Mouse (Mus musculus): ENCODE results near the gene Ggnbp2. TPM values are rescaled to one million over a fixed set of nuclear protein-coding genes. Genes with fewer than 3 reads are reported as not detected.

The Ggnbp2 gene
- polyA plus RNA-seq, 1 experiment = 10.5 TPM

DNA sequence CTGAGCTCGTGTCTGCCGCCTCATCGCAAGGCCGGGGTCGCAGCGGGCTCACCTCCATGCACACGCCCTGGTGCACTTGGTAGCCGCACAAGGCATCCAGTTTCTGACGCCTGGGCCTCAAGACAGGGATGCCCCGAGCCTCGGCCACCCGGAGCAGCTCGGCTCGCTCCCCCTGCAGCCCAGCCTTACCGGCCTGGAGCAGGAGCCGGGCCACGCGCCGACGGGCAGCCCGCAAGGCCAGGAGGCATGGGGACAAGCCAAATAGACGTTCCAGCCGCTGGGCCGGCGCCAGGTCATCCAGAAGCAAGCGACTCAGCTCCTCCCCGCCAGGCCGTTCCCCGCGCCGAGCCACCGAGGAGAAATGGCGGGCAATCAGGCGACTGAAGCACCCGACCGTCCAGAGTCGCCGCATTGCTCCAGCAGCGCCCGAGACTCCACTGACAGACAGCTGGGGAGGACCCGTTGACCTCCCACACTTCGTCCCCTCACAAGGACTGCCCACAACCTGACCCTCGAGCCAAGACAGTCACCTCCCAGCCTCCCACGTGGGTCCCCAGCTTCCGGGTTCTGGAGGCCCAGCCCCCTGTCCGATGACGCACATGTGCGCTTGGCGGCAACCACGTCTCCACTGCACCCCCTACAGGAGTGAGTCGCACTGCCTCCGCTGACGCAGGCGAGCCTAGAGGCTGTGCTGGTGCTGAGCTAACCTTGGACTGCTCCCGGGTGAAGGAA, 51.5 kb downstream of the Ggnbp2 start, which contains the start of gene Mrm1:
Mrm1 (minus strand) TSS at position 555 of the 732 bp plus-strand sequence.
- peaks cover 83% of the 10 kb centered on the region for H3K4me1 ChIP-seq (ENCODE audit: control insufficient read depth)
- no peak for TF ChIP-seq GATA1 (IDR thresholded peaks at IDR 0.05; ENCODE audit: low read length)
- TF ChIP-seq TAL1 (IDR thresholded peaks at IDR 0.05; ENCODE audit: low read length) = no peak
- no peaks in the 10 kb centered on the region for H3K27me3 ChIP-seq (ENCODE audit: control insufficient read depth)
- H3K4me3 ChIP-seq (replicated peaks) = peak within 1 kb of the TSS; percentile 86
- peaks cover 4% of the 10 kb centered on the region for H3K9me3 ChIP-seq (ENCODE audit: control insufficient read depth, low read length)
- H3K36me3 ChIP-seq (ENCODE audit: control insufficient read depth) = peaks cover 100% of the 10 kb centered on the region

DNA sequence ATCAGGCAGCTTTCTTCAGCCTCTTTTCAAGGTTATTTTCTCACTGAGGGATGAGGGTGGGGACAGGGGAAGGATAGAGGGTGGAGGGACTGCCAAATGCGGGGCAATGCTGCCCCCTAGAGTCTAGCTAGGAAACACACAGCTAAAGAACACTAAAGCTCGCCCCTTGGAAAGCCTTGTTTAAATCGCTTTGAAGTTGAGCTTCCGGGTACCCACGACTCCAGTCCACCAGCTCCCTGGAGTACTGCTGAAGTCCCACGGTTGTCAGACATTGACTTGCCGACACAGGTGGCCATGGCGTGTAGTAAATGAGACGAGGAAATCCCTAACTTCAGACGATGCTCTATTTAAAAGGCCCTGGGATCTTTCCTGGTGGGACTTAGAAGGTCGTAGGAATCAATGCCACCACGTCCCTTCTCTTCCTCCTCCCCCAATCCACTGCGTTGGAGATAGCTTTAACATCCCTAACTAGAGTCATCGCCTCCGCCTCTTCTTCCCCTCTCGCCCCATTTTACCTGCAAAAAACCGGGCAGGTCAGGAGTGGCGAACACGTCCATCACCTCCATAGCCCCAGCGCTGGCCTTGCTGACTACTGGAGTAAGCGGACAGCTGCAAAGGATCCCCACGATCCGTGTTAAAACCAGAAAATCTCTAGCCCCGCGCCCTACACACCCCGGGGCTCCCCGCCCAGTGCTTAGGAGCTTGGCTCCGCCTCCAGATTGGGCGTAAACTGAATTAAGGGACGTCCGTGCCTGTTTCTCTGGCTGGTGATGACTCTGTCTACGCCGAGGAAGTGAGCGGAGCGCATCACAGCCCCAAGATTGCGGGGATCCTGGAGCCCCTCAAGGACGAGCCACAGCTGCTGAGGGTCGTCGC, 52.3 kb downstream of the Ggnbp2 start:
- Histone ChIP-seq H3K4me3 (replicated peaks) (peak overlapping the region; percentile 86), H3K9me3 (ENCODE audit: control insufficient read depth, low read length) (peaks cover 4% of the 10 kb centered on the region), H3K27me3 (ENCODE audit: control insufficient read depth) (no peaks in the 10 kb centered on the region), H3K4me1 (ENCODE audit: control insufficient read depth) (peaks cover 74% of the 10 kb centered on the region), H3K36me3 (ENCODE audit: control insufficient read depth) (peaks cover 100% of the 10 kb centered on the region)
- no peak for TF ChIP-seq TAL1 (IDR thresholded peaks at IDR 0.05; ENCODE audit: low read length)
- no peak for TF ChIP-seq GATA1 (IDR thresholded peaks at IDR 0.05; ENCODE audit: low read length)

DNA sequence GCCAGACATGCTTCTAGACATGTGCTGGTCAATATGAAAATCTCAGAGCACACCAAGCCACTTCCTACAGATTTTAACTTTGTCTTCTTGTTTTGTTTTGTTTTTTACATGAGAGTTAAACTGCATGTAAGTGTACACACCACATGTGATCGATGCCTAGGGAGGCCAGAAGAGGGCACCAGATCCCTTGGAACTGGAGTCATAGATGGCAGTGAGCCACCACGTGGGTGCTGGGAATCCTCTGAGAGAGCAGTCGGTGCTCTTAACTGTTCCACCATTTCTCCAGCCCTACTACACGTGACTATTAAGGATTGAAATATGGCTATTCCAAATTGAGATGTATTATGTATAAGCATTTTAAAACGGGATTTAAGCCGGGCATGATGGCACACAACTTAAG, 53.3 kb downstream of the Ggnbp2 start:
- Histone ChIP-seq H3K4me3 (replicated peaks) (peak overlapping the region; percentile 10), H3K36me3 (ENCODE audit: control insufficient read depth) (peaks cover 100% of the 10 kb centered on the region), H3K9me3 (ENCODE audit: control insufficient read depth, low read length) (peaks cover 7% of the 10 kb centered on the region), H3K27me3 (ENCODE audit: control insufficient read depth) (no peaks in the 10 kb centered on the region), H3K4me1 (ENCODE audit: control insufficient read depth) (peaks cover 65% of the 10 kb centered on the region)
- no peak for TF ChIP-seq TAL1 (IDR thresholded peaks at IDR 0.05; ENCODE audit: low read length)
- no peak for TF ChIP-seq GATA1 (IDR thresholded peaks at IDR 0.05; ENCODE audit: low read length)

DNA sequence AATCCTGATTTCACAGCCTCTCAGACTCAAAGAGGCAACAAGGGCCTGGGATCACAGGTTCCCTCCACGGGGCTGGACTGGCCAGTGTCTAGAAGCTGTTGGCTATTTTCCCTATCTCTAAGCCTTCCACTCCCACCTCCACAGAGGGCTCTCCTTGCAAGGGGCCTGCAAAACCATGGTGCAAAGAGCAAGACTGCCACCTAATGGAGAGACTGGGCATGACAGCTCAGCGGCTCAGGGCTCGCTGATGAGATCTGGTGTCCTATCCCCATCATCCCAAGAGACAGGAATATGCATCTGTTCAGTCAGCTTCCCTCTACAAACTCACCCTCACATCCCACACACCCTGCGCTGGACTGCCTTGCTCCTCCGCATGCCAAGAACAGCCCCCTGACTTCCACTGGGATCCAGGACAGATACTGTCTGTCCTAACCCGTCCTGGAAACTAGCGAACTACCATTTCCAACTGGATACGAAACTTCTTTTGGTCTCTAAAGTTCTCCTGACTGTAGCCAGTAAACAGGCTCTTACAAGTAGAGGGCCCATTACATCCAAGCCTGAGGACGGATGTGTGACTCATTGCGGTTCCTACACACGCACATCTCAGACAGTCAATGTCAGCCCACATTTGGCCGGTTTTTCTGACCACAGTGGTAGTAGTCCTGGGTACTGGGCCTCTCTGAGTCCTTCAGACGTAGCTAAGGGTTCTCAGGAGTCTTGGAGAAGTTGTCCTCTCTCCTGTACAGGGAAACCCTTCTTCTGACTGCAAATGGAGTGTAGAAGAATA, 56.7 kb downstream of the Ggnbp2 start:
- Histone ChIP-seq H3K36me3 (ENCODE audit: control insufficient read depth) (peaks cover 78% of the 10 kb centered on the region), H3K9me3 (ENCODE audit: control insufficient read depth, low read length) (peaks cover 7% of the 10 kb centered on the region), H3K27me3 (ENCODE audit: control insufficient read depth) (0 out of 2 replicates have a peak, but pooled peaks cover 1% of the 10 kb centered on the region), H3K4me1 (ENCODE audit: control insufficient read depth) (peaks cover 31% of the 10 kb centered on the region), H3K4me3 (replicated peaks) (no peak overlapping the region)
- TF ChIP-seq GATA1 (IDR thresholded peaks at IDR 0.05; ENCODE audit: low read length) = no peak

DNA sequence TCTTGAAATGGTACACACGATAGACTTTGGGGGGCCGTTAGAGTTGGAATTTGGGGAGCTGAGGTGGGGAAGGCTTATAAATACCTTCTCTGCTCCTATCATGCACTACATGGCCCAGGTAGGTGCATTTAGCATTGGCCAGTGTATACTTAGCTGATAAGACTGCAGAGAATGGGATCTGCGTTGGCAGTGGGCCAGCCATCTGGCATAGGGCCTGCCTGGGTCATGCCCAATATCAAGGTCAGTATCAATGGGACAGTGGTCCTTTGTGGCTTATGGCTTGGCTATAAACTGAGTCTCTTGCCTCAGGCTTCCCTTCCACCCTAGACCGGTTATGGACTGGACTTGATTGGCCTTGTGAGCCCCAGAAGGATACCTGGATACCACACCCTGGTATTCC, 66.2 kb downstream of the Ggnbp2 start:
- peaks cover 2% of the 10 kb centered on the region; the same call in 1 of the 2 replicates for H3K4me1 ChIP-seq (ENCODE audit: control insufficient read depth)
- H3K36me3 ChIP-seq (ENCODE audit: control insufficient read depth) = no peaks in the 10 kb centered on the region
- TF ChIP-seq TAL1 (IDR thresholded peaks at IDR 0.05; ENCODE audit: low read length) (no peak), GATA1 (IDR thresholded peaks at IDR 0.05; ENCODE audit: low read length) (no peak)
- no peak overlapping the region for H3K4me3 ChIP-seq (replicated peaks)
- H3K27me3 ChIP-seq (ENCODE audit: control insufficient read depth) = peaks cover 15% of the 10 kb centered on the region
- H3K9me3 ChIP-seq (ENCODE audit: control insufficient read depth, low read length) = no peaks in the 10 kb centered on the region

DNA sequence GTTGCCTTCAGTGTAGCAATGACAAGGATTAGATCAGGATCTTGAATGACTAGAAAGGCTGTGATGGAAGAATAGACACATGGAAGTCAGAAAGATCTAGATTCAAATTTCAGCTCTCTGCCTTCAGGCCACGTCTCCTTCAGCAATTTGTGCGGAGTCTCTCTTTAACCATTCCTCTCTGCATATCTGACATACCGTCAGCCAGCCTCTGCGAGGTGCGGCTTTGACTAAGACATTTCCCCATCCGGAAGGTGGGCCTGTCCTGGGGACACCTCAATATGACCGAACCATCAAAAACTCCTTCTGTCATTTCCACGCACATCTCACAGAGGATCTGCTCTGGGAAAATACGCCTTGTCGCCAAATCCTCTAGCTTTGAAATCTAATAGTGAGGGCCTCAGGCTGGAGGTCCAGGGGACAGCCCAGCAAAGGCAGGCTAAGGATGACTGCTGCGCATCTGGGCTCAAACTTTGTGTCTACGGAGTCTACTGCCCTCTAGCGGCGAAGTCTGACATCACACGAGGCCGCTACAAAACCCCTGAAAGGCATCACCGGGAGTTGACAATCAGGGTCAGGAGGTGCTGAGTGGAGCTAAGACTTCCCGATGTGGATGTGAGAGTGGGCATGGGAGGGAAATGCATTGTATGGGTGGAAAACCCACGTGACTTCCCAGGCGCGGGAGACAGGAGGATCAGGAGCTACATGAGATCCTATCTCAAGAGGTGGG, 72.8 kb downstream of the Ggnbp2 start:
- peaks cover 5% of the 10 kb centered on the region for H3K4me1 ChIP-seq (ENCODE audit: control insufficient read depth)
- no peaks in the 10 kb centered on the region for H3K36me3 ChIP-seq (ENCODE audit: control insufficient read depth)
- peaks cover 20% of the 10 kb centered on the region for H3K27me3 ChIP-seq (ENCODE audit: control insufficient read depth)
- H3K4me3 ChIP-seq (replicated peaks) = no peak overlapping the region
- H3K9me3 ChIP-seq (ENCODE audit: control insufficient read depth, low read length) = peaks cover 2% of the 10 kb centered on the region; the same call in 1 of the 2 replicates
- TF ChIP-seq GATA1 (IDR thresholded peaks at IDR 0.05; ENCODE audit: low read length) (no peak), TAL1 (IDR thresholded peaks at IDR 0.05; ENCODE audit: low read length) (no peak)

DNA sequence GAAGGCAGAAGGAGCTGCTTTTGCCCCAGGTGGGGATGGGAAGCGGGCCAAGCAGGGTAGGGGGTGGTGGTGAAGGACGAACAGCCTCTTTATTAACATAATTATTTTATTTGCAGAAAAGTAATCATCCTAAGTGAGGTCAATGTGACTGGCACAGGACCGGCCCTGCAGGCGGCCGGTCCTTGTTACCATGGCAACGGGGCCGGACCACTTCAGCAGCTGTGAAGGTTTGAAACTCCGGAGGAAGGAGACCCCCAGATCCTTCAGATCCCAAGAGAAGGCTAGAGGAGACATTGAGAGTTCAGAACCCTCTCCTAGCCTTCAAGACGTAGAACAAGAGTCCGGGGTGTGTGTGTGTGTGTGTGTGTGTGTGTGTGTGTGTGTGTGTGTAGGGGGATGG, 73.6 kb downstream of the Ggnbp2 start:
- H3K36me3 ChIP-seq (ENCODE audit: control insufficient read depth) = no peaks in the 10 kb centered on the region
- peaks cover 2% of the 10 kb centered on the region; the same call in 1 of the 2 replicates for H3K9me3 ChIP-seq (ENCODE audit: control insufficient read depth, low read length)
- H3K4me1 ChIP-seq (ENCODE audit: control insufficient read depth) = peaks cover 5% of the 10 kb centered on the region
- peaks cover 21% of the 10 kb centered on the region for H3K27me3 ChIP-seq (ENCODE audit: control insufficient read depth)
- H3K4me3 ChIP-seq (replicated peaks) = no peak overlapping the region
- TF ChIP-seq GATA1 (IDR thresholded peaks at IDR 0.05; ENCODE audit: low read length) = no peak
- no peak for TF ChIP-seq TAL1 (IDR thresholded peaks at IDR 0.05; ENCODE audit: low read length)

DNA sequence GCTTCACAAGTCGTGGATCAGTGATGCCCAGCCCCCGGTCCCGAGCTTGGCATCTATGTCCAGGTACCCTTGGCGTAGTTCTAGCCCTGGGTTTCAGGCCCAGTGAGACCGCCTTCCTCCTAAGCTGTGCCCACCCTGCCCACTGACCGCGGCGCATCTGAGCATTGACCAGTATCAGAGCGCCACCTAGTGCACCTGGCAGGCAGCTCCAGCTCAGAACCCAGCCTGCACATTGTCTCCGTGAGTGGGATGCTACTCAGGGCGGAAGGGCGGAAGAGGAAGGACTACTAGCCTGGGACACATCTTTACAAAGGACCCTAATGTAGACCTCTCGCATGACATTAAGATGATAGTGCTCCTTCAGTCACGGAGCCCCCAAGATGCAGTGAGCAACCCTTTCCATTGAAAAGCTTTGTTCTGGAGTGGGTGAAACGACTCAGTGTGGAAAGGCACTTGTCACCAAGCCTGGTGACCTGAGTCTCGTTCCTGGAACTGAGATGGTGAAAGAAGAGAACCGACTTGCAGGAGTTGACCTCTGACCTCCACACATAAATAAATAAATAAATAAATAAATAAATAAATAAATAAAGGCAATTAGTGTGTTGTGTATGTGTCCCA, 76.0 kb downstream of the Ggnbp2 start:
- Histone ChIP-seq H3K27me3 (ENCODE audit: control insufficient read depth) (peaks cover 27% of the 10 kb centered on the region), H3K4me3 (replicated peaks) (no peak overlapping the region), H3K36me3 (ENCODE audit: control insufficient read depth) (no peaks in the 10 kb centered on the region), H3K9me3 (ENCODE audit: control insufficient read depth, low read length) (peaks cover 2% of the 10 kb centered on the region; the same call in 1 of the 2 replicates), H3K4me1 (ENCODE audit: control insufficient read depth) (peaks cover 5% of the 10 kb centered on the region)
- TF ChIP-seq TAL1 (IDR thresholded peaks at IDR 0.05; ENCODE audit: low read length) (no peak), GATA1 (IDR thresholded peaks at IDR 0.05; ENCODE audit: low read length) (no peak)
